Mouse (Mus musculus): ENCODE results near the gene Tut1.

- no peak for TF ChIP-seq POLR2A (IDR thresholded peaks at IDR 0.05; ENCODE audit: borderline replicate concordance, control insufficient read depth, low read depth, low read length)
- no peak for TF ChIP-seq CTCF (IDR thresholded peaks at IDR 0.05; ENCODE audit: control insufficient read depth, insufficient read depth, low read length)
Measured at GRCm38 (mm10) chr19:8941136-8941514, 12.5 kb upstream of the Tut1 start.
